Mouse (Mus musculus) kidney, adult 2 months (tissue): ENCODE measurements around the gene Tsen34. TPM values are rescaled to one million over a fixed set of nuclear protein-coding genes. Genes with fewer than 3 reads are reported as not detected.

Experiments used
- DNase-seq: peaks from one replicate; pipeline ENCODE4 v3.0.0; 2021
- H3K27ac ChIP-seq: fragments of 200-500 bp; 2 replicates; pipeline ENCODE4 v1.5.1; 2012; ENCODE audit warnings: low read depth, low read length, control low read depth, inconsistent platforms; ENCODE audit not compliant: insufficient read depth
- H3K27me3 ChIP-seq: fragments of 200-500 bp; replicated peaks from 2 replicates; pipeline ENCODE4 v1.6.1; 2012; ENCODE audit warnings: mild to moderate bottlenecking, moderate library complexity, low read length, inconsistent platforms; ENCODE audit not compliant: control insufficient read depth, insufficient read depth
- H3K36me3 ChIP-seq: fragments of 200-500 bp; 2 replicates; pipeline ENCODE4 v1.6.1; 2012; ENCODE audit warnings: mild to moderate bottlenecking, moderate library complexity, low read length, inconsistent platforms; ENCODE audit not compliant: control insufficient read depth, insufficient read depth
- H3K4me1 ChIP-seq: fragments of 200-500 bp; 2 replicates; pipeline ENCODE4 v1.6.1; 2011; ENCODE audit warnings: low read length; ENCODE audit not compliant: control insufficient read depth, insufficient read depth
- H3K4me3 ChIP-seq: fragments of 200-500 bp; 2 replicates; pipeline ENCODE4 v1.5.1; 2011; ENCODE audit warnings: mild to moderate bottlenecking, low read depth, low read length, control low read depth; ENCODE audit not compliant: insufficient read depth
- CTCF ChIP-seq: fragments of 200-500 bp; conservative IDR thresholded peaks from 2 replicates; pipeline ENCODE4 v1.5.1; 2011; ENCODE audit warnings: low read depth, mild to moderate bottlenecking, control low read depth, low read length, moderate library complexity, mixed read lengths; ENCODE audit not compliant: insufficient read depth, insufficient read length
- POLR2A ChIP-seq: fragments of 200-500 bp; IDR thresholded peaks from one replicate; pipeline ENCODE4 v1.6.1; 2011; ENCODE audit warnings: low read depth, low read length, control low read depth
- WGBS: fragments of 180-500 bp; shearing (Covaris S2); methylation state at CpG from one replicate; pipeline ENCODE4 v1.1.7; 2018; 5-methylcytosine and 5-hydroxymethylcytosine counted together
- polyA plus RNA-seq: library from polyadenylated mRNA; depleted of rRNA; stranded (reverse); fragments of >200 nt; gene quantifications from 2 replicates; pipeline ENCODE4 v1.2.3, GENCODE M21; 2012

Tsen34 gene
- polyA plus RNA-seq, 1 experiment, result 88.2 TPM

DNA sequence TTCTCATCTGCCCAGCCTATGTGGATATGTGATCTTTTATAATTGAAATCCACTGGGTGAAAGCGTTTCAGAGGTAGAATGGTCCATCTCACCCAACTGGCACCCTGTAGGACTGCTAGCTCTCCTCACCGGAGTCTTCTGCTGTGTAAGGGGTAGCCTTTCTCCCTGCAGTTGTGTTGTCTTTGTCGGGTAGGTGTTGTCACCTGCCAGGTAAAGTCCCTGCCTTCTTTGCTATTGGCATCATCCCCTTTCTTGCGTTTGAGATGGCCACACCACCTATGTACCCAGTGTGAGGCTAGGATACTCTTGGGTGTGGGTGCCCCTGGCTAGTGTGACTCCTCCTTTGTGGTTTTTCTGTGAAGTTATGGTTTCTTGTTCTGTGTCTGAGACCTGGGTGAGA, 46.0 kb upstream of the Tsen34 start:
- H3K36me3 ChIP-seq, result peaks cover 2% of the 10 kb centered on the region; the same call in 1 of the 2 replicates
- 43% methylated on average over 4 of the region's 4 CpGs for WGBS
- TF ChIP-seq CTCF (no peak), POLR2A (no peak)
- H3K27ac ChIP-seq, result no peak overlapping the region
- no peak for DNase-seq
- H3K4me3 ChIP-seq, result peak overlapping the region; percentile 99; the same call in 1 of the 2 replicates
- H3K27me3 ChIP-seq, result no peaks in the 10 kb centered on the region
- peaks cover 14% of the 10 kb centered on the region for H3K4me1 ChIP-seq

DNA sequence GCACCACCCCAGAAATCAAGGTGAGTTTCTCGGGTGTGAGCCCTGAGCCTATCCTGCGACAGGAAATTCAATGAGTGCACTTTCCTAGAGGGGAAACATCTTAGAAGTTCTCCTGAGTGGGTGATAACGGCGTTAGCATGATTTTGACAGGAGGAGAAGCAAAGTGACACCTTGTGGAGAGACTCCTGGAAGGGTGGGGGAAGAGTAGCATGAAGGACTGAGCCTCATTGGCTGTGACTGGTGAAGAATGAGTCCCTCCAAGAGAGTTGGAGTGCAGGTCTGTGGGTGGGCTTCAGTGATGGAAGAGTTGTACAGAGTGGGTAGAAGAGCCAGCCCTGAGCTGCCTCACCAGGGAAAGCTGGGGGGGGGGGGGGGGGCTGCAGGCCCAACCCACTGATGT, 35.7 kb upstream of the Tsen34 start:
- no peak for DNase-seq
- 83% methylated on average over 4 of the region's 4 CpGs for WGBS
- H3K27ac ChIP-seq, result no peak overlapping the region
- TF ChIP-seq POLR2A (no peak), CTCF (no peak)
- no peaks in the 10 kb centered on the region for H3K4me1 ChIP-seq
- H3K4me3 ChIP-seq, result no peak overlapping the region
- peaks cover 5% of the 10 kb centered on the region for H3K36me3 ChIP-seq
- H3K27me3 ChIP-seq, result no peaks in the 10 kb centered on the region

DNA sequence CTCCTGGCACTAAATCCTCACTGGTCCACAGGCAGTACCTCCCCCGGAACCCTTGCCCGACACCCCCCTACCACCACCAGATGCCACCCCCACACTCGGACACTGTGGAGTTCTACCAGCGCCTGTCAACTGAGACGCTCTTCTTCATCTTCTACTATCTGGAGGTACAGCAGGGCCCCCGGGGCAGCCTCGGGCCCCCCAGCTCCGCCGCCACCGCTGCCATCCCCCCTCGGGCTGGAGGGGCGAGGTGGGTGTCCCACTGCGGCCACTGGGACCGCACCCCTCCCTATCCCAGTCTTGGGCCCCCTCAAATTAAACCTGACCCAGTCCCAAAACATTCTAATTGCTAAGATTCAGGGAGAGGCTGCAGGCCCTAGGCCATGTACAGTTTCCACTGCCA, 34.1 kb upstream of the Tsen34 start:
- no peaks in the 10 kb centered on the region for H3K27me3 ChIP-seq
- no peak for DNase-seq
- WGBS, result 87% methylated on average over 14 of the region's 14 CpGs
- no peaks in the 10 kb centered on the region for H3K4me1 ChIP-seq
- H3K36me3 ChIP-seq, result peaks cover 5% of the 10 kb centered on the region
- TF ChIP-seq CTCF (no peak), POLR2A (no peak)
- no peak overlapping the region for H3K4me3 ChIP-seq
- H3K27ac ChIP-seq, result no peak overlapping the region

DNA sequence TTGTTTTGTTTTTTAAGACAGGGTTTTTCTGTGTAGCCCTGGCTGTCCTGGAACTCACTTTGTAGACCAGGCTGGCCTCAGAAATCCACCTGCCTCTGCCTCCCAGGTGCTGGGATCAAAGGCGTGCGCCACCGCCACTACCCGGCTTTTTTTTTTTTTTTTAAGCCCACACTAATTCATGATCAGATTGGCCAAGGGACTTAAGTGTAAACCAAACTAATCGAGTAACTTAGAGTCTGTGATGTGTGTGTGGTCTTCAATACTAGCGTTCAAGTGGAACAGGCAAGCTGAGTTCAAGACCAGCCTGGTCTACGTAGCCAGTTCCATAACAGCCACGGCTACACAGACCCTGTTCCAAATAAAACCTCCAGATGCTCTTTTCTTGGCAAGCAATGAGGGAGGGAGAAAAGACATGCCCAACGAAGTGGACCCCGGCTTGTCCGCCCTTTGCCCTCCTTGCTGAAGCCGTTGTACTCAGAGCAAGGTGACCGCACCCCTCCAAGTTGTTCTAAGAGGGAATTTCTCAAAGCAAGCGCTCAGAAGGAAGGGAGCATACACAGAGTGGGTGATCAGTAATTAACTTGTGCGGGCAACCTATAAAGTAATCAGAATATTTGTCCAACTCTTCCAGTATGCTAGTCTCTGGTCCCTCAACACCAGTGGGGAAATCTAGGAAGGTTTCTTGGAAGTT, 28.0 kb upstream of the Tsen34 start:
- Histone ChIP-seq H3K27me3 (no peaks in the 10 kb centered on the region), H3K4me3 (peak overlapping the region; percentile 87), H3K4me1 (peaks cover 7% of the 10 kb centered on the region; the same call in 1 of the 2 replicates), H3K27ac (peak overlapping the region; percentile 87), H3K36me3 (peaks cover under 1% of the 10 kb centered on the region; the same call in 1 of the 2 replicates)
- TF ChIP-seq CTCF, result no peak
- no peak for TF ChIP-seq POLR2A
- DNase-seq, result peak; percentile 70
- 21% methylated on average over 15 of the region's 15 CpGs for WGBS

DNA sequence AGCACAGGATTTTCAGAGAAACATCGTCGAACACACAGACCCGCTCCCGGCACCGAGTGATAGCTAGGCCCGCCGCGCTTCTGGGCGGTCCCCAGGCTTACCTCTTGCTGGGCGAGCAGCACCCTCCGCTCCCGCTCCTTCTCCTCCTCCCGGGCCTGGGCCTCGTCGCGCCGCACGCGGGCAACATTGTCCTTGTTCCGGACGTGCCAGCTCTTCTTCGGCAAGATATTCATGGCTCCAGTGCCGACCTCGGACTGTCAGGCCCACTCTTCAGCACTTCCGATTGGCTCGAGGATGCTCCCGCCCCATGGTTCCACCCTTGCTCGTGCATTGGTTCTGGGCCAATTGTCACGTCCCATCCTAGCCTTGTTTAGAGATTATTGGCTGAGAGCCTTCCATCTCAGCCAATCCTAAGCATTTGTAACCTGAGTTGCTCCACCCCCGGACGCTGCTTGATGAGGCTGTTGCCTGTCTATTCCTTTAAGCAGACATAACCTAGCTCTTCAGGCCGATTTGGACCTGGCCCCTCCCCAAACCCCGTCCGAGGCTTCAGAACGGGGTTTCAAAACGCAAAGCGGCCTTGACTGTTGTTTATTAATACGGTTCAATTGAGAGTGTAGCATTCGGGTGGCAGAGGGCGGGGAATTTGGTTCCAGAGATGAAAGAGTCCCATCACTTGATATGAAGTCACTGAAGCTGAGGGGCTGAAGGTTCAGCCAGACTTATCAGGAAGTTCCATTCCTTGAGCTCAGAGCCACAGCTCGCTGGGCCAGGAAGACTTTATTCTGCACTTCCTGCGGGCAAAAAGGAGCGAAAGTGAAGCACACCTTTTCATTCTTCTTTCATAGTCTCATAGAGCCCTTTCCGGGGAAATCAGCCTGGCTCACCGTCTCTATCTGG, 27.2 kb upstream of the Tsen34 start, which contains the start of gene Leng1:
Leng1 (minus strand) TSS at position 626 of the 900 bp plus-strand sequence.
- TF ChIP-seq POLR2A, result peak; percentile 96
- no peak for TF ChIP-seq CTCF
- Histone ChIP-seq H3K4me3 (peak within 1 kb of the TSS; percentile 87), H3K27me3 (no peaks in the 10 kb centered on the region), H3K4me1 (peaks cover 7% of the 10 kb centered on the region; the same call in 1 of the 2 replicates), H3K36me3 (no peaks in the 10 kb centered on the region; the same call in 1 of the 2 replicates), H3K27ac (peak within 1 kb of the TSS; percentile 87)
- WGBS, result 3% methylated on average over 45 of the region's 45 CpGs
- peak; percentile 99 for DNase-seq

DNA sequence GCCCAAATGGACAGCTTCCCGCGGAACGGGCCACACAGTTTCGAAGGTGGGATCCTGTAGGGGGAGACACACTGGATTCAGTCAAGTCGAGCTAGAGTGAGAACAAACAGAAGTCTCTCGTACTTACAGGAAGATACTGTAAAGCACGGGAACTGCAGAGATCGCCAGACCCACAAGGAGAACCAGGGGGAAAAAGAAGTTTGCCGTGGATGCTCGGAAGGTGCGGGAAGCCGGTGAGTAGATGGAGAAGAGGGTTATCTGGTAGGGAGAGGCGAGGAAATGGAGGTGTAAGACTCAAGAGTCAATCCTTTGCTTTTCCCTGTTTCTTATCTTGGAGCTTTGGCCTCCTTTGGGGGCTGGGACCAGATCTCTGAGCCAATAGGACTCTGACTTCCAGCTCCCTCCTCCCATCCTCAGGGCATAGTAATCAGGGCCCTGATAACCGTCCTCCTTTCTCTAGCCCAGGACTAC, 25.7 kb upstream of the Tsen34 start:
- no peaks in the 10 kb centered on the region for H3K36me3 ChIP-seq
- no peaks in the 10 kb centered on the region for H3K27me3 ChIP-seq
- H3K4me1 ChIP-seq, result peaks cover 7% of the 10 kb centered on the region; the same call in 1 of the 2 replicates
- H3K27ac ChIP-seq, result no peak overlapping the region
- DNase-seq, result no peak
- H3K4me3 ChIP-seq, result peak overlapping the region; percentile 39; the same call in 1 of the 2 replicates
- TF ChIP-seq CTCF, result no peak
- TF ChIP-seq POLR2A, result no peak
- WGBS, result 48% methylated on average over 14 of the region's 14 CpGs

DNA sequence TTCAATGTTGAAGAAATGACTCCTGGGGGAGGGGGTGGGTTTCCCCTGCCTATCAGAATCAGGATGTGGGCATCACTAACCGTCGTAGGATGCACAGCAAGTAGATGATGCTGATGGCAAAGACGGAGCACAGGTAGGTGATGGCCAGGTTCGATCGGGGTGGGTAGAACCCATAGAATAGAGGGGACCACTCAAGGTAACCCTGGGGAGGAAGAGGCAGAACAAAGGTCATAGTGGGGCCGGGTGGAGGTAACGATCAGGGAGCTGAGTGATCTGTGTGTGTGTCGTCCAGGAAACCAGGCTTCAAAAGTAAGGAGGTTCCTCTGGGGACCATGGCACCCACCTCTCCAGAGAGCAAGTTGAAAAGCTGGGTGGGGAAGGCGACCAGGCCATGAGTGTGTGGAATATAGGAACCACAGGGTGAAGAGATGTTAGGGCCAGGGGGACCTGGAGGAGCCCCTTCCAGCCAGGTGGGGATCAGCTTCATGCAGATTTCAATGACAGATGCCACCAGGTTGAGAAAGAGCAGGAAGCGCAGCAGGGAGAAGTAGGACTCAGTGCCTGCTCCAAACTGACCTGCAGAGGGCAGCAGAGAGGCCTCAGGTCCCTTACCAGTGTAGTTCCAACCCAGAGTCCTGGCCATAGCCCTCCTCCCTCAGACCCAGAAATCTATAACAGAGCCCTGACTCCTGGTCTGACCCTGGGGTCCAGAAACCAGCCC, 18.0 kb upstream of the Tsen34 start:
- TF ChIP-seq CTCF (peak; percentile 93), POLR2A (no peak)
- H3K27ac ChIP-seq, result no peak overlapping the region
- H3K4me3 ChIP-seq, result no peak overlapping the region
- no peaks in the 10 kb centered on the region for H3K36me3 ChIP-seq
- peak; percentile 85 for DNase-seq
- 70% methylated on average over 10 of the region's 10 CpGs for WGBS
- H3K4me1 ChIP-seq, result no peaks in the 10 kb centered on the region
- H3K27me3 ChIP-seq, result no peaks in the 10 kb centered on the region
